Mouse (Mus musculus): ENCODE results near the gene Tram2. TPM values are rescaled to one million over a fixed set of nuclear protein-coding genes. Genes with fewer than 3 reads are reported as not detected.

The Tram2 gene
- 1.8 TPM for polyA plus RNA-seq (2014; fragmentation: Illumina TruSeq; extraction: RNeasy Lipid Tissue Mini Kit (QIAGEN cat#74804); ENCODE audit: low read depth, low replicate concordance)

GRCm38 (mm10) chr1:21079217-21079773 lies at the start of gene Tram2:
TSS of gene Tram2 (minus strand) at chr1:21079229.

GRCm38 (mm10) chr1:20951300-20951763 lies 127.7 kb downstream of the Tram2 start, which contains the start of gene Efhc1:
TSS of gene Efhc1 (plus strand) at chr1:20951626.

Other genes with a start within 250 kb of the Tram2 start
- gene Paqr8, start 188.6 kb downstream of the Tram2 start, polyA plus RNA-seq (2014; fragmentation: Illumina TruSeq; extraction: RNeasy Lipid Tissue Mini Kit (QIAGEN cat#74804); ENCODE audit: low read depth, low replicate concordance) = 1.4 TPM
- 0.85 TPM for gene Efhc1, start 127.6 kb downstream of the Tram2 start, polyA plus RNA-seq (2014; fragmentation: Illumina TruSeq; extraction: RNeasy Lipid Tissue Mini Kit (QIAGEN cat#74804); ENCODE audit: low read depth, low replicate concordance)
- 15.6 TPM for gene Tmem14a, start 139.3 kb upstream of the Tram2 start, polyA plus RNA-seq (2014; fragmentation: Illumina TruSeq; extraction: RNeasy Lipid Tissue Mini Kit (QIAGEN cat#74804); ENCODE audit: low read depth, low replicate concordance)
- gene Gsta3, start 161.4 kb upstream of the Tram2 start, polyA plus RNA-seq (2014; fragmentation: Illumina TruSeq; extraction: RNeasy Lipid Tissue Mini Kit (QIAGEN cat#74804); ENCODE audit: low read depth, low replicate concordance) = 216 TPM

Measured in kidney, adult 10 weeks (tissue).